Mouse (Mus musculus) hindbrain, embryonic 15.5 days (tissue): ENCODE data around the gene Mfsd4b1. TPM values are rescaled to one million over a fixed set of nuclear protein-coding genes. Genes with fewer than 3 reads are reported as not detected.

Experiments
- ATAC-seq: fragments of 200-750 bp; cut with Nextera tagmentation; 2 replicates; pipeline ENCODE4 v1.8.0; 2017; ENCODE audit warnings: low read depth, moderate number of reproducible peaks, moderate TSS enrichment; ENCODE audit not compliant: low FRiP score
- H3K27ac ChIP-seq: fragments of 300-500 bp; sonication (generic); replicated peaks from 2 replicates; pipeline ENCODE4 v1.5.1; 2015; ENCODE audit warnings: mild to moderate bottlenecking, inconsistent platforms
- H3K27me3 ChIP-seq: fragments of 300-500 bp; sonication (generic); 2 replicates; pipeline ENCODE4 v1.6.1; 2015; ENCODE audit warnings: control low read depth, inconsistent platforms
- H3K36me3 ChIP-seq: fragments of 300-500 bp; sonication (generic); 2 replicates; pipeline ENCODE4 v1.6.1; 2015; ENCODE audit warnings: control low read depth, inconsistent platforms
- H3K4me1 ChIP-seq: fragments of 300-500 bp; sonication (generic); replicated peaks from 2 replicates; pipeline ENCODE4 v1.6.1; 2015; ENCODE audit warnings: control low read depth, inconsistent platforms
- H3K4me2 ChIP-seq: fragments of 300-500 bp; sonication (generic); 2 replicates; pipeline ENCODE4 v1.6.1; 2015; ENCODE audit warnings: moderate library complexity, mild to moderate bottlenecking, inconsistent platforms
- H3K4me3 ChIP-seq: fragments of 300-500 bp; sonication (generic); 2 replicates; pipeline ENCODE4 v1.5.1; 2015; ENCODE audit warnings: mild to moderate bottlenecking, inconsistent platforms
- H3K9ac ChIP-seq: fragments of 300-500 bp; sonication (generic); 2 replicates; pipeline ENCODE4 v1.6.1; 2015; ENCODE audit warnings: inconsistent platforms
- H3K9me3 ChIP-seq: fragments of 300-500 bp; sonication (generic); 2 replicates; pipeline ENCODE4 v1.6.1; 2016; ENCODE audit warnings: control low read depth, inconsistent platforms
- WGBS: fragments of 180-500 bp; shearing (Covaris S2); methylation state at CpG from one replicate; pipeline ENCODE4 v1.1.7; 2015; 5-methylcytosine and 5-hydroxymethylcytosine counted together
- polyA plus RNA-seq: library from polyadenylated mRNA; unstranded; fragments of >200 nt; fragmentation: Nextera tagmentation; extraction: Ambion mirVana; gene quantifications from 2 replicates; pipeline ENCODE4 v1.2.1, GENCODE M21; 2015

Gene Mfsd4b1
- polyA plus RNA-seq, 1 experiment from 2014 or later: 0.57 TPM

- H3K36me3 ChIP-seq: no peaks in the 10 kb centered on the region
- no peak overlapping the region for H3K27ac ChIP-seq
- no peaks in the 10 kb centered on the region for H3K27me3 ChIP-seq
- H3K4me3 ChIP-seq: no peak overlapping the region
- no peak overlapping the region for H3K4me2 ChIP-seq
- no peak overlapping the region for H3K9ac ChIP-seq
- 0 out of 2 replicates have a peak, but pooled peaks cover 3% of the 10 kb centered on the region for H3K4me1 ChIP-seq
- 88% methylated on average over 2 of the region's 2 CpGs for WGBS
- H3K9me3 ChIP-seq: no peaks in the 10 kb centered on the region
- no peak for ATAC-seq
Observed at GRCm38 (mm10) chr10:39955163-39955562, 69.9 kb downstream of the Mfsd4b1 start.

Other genes starting within 250 kb of the Mfsd4b1 start
- 3.8 and 4.6 TPM in 2 replicates for gene Mfsd4b4, start 126.0 kb downstream of the Mfsd4b1 start, polyA plus RNA-seq
- 0.07 TPM in 1 of 2 replicates, not detected in the other for gene Mfsd4b2, start 98.3 kb downstream of the Mfsd4b1 start, polyA plus RNA-seq
- gene Mfsd4b3, start 65.1 kb downstream of the Mfsd4b1 start, polyA plus RNA-seq: 0.09 and 0.13 TPM in 2 replicates
- 0.06 TPM in 1 of 2 replicates, not detected in the other for gene Mfsd4b5, start 38.6 kb downstream of the Mfsd4b1 start, polyA plus RNA-seq
- gene Slc16a10, start 117.0 kb upstream of the Mfsd4b1 start, polyA plus RNA-seq: 6.7 and 7.3 TPM in 2 replicates
- gene Rpf2, start 221.8 kb upstream of the Mfsd4b1 start, polyA plus RNA-seq: 63.7 and 66.1 TPM in 2 replicates
- 77.2 and 79.3 TPM in 2 replicates for gene Gtf3c6, start 232.8 kb upstream of the Mfsd4b1 start, polyA plus RNA-seq